Mouse (Mus musculus): ENCODE data around the gene Prph. TPM values are rescaled to one million over a fixed set of nuclear protein-coding genes. Genes with fewer than 3 reads are reported as not detected.
A peak's percentile ranks its signal among the peaks of the same experiment; 100 is the strongest.

Gene Prph
- total RNA-seq (2015; ENCODE audit: low replicate concordance) (not detected in 2 replicates), total RNA-seq (2017; ENCODE audit: low replicate concordance) (not detected in 2 replicates)

DNA sequence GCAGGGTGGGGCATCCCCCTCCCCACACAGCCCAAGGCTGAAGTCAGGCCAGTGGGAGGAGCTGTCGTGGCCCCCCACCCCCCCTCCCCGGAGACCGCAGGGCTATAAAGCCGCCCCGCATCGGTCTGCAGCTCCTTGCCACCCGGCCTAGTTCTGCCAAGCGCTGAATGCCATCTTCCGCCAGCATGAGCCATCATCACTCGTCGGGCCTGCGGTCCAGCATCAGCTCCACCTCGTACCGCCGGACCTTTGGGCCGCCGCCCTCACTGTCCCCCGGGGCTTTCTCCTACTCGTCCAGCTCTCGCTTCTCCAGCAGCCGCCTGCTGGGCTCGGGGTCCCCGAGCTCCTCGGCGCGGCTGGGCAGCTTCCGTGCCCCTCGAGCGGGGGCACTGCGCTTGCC lies at the start of gene Prph:
Prph (plus strand) TSS at position 135 of the 400 bp plus-strand sequence.
- no peak for ATAC-seq (replicated peaks; ENCODE audit: low FRiP score, poor library complexity, severe bottlenecking)

DNA sequence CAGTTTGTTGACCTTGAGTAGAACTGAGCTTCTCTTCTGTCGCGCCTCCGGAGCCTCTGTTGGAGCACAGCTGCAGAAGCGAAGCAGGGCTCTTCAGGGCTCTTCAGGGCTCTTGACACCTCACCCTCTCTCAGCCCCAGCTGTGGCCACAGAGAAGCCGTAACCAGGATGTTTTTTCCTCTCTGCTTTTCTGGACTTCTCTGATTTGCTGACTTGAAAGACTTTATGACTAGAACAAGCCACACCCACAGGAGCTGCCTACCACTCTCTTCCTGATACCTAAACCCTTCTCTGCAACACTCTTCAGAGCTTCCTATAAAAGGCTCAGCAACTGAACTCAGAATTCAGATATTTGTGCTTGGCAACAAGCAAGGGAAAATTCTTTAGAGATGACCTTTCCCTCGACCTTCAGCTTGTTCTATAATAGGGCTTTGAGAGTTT lies 46.2 kb upstream of the Prph start:
- no peak for ATAC-seq (replicated peaks; ENCODE audit: low FRiP score, poor library complexity, severe bottlenecking)

DNA sequence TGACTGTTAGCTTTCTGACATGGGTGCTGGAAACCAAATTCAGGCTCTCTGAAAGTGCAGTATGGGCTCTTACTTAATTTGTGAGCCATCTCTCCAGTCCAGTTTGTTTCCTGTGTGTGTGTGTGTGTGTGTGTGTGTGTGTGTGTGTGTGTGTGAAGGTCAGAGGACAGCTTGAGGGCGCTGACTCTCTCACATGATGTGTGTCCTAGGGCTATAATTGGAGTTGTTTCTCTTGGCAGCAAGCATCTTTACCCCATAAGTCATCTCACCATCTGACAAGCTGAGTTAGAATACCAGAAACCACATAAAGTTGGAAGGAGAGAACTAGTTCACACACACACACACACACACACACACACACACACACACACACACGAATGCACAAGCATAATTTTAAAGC lies 44.1 kb upstream of the Prph start:
- ATAC-seq (replicated peaks; ENCODE audit: low FRiP score, poor library complexity, severe bottlenecking): no peak

DNA sequence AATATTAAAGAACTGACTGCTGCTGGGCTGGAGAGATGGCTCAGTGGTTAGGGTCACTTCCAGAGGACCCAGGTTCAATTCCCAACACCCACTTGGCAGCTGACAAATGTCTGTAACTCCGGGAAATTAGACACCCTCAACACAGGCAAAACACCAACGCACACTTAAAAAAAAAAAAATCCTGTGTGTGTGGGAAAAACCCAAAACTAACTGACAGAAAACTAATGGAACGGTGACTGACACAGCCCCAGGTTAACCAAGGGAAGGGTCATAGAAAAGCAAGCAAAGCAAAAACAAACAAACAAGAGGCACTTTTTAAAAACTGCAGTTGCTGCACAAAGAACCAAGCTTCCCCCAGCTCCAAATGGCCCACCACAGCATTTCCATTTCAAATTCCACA lies 43.0 kb upstream of the Prph start:
- no peak for ATAC-seq (replicated peaks; ENCODE audit: low FRiP score, poor library complexity, severe bottlenecking)

DNA sequence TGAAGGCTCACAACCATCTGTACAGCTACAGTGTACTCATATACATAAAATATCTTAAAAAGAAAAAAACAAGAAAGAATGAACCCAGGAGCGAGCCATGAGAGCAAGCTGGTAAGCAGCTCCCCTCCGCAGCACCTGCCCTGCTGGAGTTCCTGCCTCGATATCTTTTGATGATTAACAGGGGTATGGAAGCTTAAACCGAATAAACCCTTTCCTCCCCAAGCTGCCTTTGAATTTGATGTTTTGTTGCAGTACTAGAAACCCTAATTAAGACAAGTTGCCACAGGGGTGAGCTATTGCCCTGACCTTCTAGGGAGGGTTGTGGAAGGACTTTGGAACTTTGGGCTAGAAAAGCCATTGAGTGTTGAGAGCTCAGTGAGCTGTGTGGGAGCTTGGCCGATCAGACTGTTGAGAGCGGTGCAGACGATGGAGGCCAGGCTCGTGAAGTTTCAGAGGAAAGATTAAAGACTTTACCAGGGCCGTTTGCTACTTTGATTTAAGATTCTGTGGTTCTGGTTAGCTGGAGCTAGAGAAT lies 40.4 kb upstream of the Prph start:
- no peak for ATAC-seq (replicated peaks; ENCODE audit: low FRiP score, poor library complexity, severe bottlenecking)

DNA sequence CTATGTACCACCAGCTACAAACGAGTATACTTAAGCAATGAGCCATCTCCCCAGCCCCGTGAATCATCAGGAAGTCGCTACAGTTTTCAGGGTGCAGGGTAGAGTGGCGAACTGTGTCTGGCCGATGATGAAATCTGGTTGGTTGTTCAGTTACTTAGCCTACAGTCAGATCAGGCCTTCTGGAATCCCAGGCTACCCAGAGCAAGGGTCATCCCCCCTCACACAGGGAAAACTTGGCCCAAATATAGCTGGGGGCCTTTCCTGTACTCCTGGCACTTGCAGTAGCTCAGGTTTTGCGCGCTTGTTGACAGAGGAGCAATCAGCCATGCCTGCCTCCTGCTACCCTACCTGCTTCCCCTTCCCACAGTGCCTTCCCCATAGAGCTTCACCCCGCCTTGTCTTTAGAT lies 37.6 kb upstream of the Prph start:
- no peak for ATAC-seq (replicated peaks; ENCODE audit: low FRiP score, poor library complexity, severe bottlenecking)

DNA sequence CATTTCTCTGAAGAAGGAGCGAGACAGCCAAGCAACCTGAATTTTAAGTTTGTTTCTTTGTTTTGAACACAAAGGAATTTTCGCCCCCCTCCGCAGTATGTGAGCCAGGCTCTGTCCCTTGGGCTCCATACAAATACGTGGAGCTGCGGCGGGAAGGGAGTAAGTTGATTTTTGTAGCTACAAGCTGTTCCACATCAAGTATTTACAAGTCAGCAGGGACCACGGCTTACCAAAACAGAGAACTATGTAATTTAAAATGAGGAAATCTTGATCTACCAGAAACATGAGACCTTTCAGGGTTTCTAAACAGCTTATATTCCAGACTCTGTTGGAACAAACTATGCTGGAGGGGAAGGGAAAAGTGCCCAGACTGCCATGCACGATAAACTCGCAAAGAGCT lies 37.0 kb upstream of the Prph start:
- no peak for ATAC-seq (replicated peaks; ENCODE audit: low FRiP score, poor library complexity, severe bottlenecking)

DNA sequence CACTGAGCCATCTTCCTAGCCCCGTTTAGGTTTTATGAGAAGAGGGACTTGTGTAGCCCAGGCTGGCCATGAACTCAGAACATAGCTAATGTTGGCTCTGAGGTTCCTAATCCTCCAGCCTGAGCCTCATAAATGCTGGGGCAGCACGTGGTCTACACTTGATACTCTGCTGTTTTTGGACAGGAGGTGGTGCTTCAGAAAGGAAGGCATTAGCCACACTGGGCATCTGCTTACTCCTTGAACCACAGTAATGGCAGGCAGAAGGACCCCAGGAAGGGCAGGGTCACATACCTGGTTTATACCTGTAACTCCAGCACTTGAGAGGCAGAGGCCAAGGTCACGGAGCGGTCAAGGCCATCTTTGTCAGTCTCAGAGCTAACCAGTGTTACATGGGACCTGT lies 36.3 kb upstream of the Prph start:
- no peak for ATAC-seq (replicated peaks; ENCODE audit: low FRiP score, poor library complexity, severe bottlenecking)

DNA sequence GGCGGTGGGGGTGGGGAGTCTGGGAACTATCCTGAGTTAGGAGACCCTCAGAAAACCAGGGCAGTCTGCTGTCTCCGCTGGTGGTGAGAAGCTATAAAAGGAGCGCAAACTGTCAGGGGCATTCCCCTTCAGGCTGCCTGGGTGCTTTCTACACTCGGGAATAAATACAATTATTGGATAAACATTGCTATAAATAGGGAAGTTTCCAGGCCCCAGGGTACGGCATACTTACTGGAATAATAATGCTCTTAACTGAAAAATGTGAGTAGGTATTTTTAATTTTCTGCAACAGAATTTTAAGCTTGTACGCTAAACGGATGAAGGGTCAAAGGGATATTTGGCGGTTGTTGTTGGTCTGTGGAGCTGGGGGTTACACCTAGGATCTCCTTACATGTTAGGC lies 35.5 kb upstream of the Prph start:
- no peak for ATAC-seq (replicated peaks; ENCODE audit: low FRiP score, poor library complexity, severe bottlenecking)

DNA sequence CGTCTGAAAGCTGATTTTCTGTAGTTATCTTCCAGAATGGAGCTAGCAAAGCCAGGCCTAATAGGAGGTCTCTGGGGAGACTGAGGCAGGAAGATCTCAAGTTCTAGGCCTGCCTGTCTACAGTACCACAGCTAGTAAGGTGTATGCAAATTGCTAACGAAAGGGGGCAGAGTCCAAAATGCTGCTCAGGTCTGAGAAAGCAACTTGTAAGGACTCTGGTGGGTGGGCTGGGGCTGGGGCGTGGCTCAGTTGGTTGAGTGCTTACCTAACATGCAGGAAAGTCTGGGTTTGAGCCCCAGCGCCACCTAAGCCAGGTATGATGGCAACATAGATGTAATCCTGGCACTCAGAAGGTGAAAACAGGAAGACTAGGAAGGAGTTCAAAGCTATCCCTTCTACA lies 34.8 kb upstream of the Prph start:
- no peak for ATAC-seq (replicated peaks; ENCODE audit: low FRiP score, poor library complexity, severe bottlenecking)

DNA sequence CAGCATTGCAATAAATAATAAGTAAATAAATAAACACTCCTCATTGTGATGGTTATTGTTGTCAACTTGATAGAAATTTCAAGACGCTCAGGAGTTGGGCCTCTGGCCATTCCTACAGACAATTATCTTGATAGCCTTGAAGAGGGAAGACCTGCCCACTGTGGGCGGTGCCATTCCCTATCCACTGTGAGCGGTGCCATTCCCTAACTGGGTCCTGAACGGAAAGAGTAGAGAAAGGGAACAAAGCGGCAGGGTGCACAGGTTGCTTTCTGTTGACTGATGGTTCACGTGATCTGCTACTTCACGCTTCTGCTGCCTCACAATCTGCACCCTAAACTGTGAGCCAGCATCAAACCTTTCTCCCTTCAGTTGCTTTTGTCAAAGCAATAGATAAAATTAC lies 33.7 kb upstream of the Prph start:
- no peak for ATAC-seq (replicated peaks; ENCODE audit: low FRiP score, poor library complexity, severe bottlenecking)

DNA sequence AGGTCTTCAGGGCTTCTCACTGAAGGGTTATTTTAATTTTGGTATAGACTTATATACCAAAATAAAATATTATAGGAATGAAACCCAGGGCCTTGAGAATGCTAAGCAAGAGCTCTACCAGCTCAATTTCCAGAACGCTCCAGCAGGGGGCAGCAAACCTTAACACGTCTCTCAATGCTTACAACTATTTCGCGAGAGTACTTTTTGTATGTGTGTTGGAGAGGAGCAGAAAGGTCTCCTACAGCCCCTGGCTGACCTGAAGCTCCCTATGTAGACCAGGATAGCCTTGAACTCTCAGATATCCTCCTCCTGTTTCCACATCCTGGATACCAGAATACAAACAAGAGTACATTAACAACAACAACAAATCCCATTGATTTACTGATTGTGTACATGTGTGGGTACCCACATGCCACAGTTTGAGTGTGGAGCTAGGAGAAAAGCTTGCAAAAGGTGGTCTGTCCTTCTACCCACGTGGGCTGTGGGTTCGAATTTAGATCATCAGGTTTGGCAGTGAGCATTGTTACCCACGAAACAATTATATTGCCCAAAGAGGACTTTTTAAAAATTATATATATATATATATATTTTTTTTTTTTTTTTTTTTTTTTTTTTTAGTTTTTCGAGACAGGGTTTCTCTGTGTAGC lies 30.2 kb upstream of the Prph start:
- 0 out of 2 replicates have a peak, but pooled peaks have one; percentile 44 for ATAC-seq (replicated peaks; ENCODE audit: low FRiP score, poor library complexity, severe bottlenecking)

DNA sequence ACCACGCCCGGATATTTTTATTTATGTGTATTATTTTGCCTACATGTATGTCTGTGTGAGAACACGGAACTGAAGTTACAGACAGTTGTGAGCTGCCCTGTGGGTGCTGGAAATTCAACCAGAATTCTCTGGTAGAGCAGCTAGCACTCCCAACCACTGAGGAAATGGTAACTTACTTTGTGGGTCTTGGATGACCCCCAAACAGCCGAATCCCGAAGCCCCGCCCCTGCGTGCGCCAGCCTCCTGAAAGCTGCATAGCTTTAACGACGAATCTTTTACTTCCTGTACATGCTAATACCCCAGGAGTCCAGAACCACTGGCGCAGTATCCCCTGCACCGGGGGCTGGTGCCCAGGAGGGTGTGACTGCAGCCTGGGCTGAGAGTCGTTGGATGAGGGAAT lies 29.6 kb upstream of the Prph start:
- ATAC-seq (replicated peaks; ENCODE audit: low FRiP score, poor library complexity, severe bottlenecking): no peak

DNA sequence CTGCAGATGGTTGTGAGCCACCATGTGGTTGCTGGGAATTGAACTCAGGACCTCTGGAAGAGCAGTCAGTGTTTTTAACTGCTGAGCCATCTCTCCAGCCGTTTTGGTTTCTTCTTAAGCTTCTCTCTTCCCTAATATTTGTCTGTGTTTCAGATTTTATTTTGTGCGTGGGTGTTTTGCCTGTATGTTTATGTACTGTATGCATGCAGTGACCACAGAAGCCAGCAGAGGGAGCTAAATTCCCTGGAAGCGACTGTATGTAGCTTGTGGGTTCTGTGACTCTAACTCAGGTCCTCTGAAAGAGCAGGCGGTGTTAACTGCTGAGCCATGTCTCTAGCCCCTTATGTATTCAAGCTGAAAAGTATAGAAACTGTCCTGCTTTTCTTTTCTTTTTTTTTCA lies 28.7 kb upstream of the Prph start:
- ATAC-seq (replicated peaks; ENCODE audit: low FRiP score, poor library complexity, severe bottlenecking): no peak

DNA sequence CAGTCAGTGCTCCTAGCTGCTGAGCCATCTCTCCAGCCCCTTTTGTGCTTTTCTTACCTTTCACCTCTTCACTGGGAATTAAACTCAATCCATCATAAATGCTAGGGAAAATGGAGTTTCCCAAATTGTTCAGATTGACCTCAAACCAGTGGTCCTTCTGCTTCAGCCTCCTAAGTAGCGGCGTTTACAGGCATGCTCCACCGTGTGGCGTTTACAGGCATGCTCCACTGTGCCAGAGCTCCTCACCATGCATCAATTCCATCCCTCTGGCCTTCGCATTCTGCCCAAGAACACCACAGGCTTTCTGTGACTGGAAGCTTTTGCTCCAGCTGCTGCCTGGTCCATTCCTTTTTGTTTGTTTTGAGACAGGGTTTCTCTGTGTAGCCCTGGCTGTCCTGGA lies 27.9 kb upstream of the Prph start:
- ATAC-seq (replicated peaks; ENCODE audit: low FRiP score, poor library complexity, severe bottlenecking): no peak

DNA sequence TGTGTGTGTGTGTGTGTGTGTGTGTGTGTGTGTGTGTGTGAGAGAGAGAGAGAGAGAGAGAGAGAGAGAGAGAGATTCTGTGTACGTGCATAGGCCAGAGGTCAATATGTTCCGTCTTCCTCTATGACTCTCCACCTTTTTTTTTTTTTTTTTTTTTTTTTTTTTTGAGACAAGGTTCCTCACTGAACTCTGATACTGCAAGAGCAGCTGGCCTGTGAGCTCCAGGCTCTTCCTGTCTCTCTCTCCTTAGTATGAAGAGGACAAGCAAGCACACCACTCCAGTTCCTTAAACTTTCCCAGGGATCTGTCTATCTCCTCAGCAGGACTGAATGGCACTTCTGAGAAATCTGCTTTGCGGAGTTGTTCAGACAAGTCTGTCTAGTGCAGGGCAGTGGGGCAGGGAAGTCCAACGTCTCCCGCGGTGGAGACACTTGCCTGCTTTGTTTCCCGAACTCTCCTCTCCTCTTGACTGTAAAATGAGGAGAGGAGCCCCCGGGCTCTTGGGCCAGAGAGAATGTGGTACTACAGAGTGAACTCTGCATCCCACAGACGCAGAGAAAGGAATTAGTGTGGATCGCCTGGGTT lies 26.0 kb upstream of the Prph start:
- ATAC-seq (replicated peaks; ENCODE audit: low FRiP score, poor library complexity, severe bottlenecking): peak; percentile 5; the same call in 1 of the 2 replicates

DNA sequence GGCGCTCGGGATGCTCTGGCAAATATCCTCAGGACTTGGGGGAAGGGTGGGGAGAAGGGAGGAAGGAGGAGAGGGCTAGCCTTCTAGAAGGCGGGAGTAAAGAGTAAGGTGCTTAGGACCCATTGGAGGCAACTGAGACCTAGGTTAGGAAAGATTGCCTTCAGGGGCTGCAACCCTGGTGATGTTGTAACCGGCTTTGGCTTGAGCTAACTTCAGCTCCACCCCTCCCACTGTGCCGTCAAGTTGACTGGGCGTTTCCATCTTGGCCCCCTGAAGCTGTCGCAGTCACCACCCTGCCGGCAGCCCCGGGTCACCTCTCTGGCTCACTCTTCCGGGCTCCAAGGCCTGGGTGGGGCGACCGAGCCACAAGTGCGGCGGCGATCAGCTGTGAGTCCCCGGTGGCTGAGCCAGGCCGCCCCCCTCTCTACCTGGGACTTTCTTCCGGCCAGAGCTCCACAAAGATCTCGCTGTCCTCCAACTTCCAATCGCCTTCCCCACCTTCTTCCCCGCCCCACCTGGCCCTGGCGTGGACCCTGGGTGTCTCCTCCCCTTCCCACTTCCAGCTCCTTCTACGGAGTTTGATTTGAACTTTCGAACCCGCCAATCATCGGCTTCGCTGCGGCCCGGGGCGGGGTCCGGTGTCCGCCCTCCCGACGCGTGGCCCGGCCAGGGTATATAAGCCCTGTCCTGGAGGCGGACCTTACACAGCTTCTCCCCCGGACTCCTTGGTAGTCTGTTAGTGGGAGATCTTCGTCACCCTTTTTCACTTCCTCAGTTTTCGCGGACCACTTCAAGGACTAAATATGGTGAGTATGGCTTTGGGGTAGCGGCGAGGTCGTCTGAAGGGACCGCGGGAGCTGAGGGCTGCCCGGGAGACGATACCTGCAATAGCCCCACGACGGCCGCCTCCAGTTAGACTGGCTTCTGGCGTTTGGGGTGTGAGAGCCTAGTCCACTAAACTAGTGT lies 25.1 kb upstream of the Prph start, which contains the start of gene Tuba1c:
Tuba1c (plus strand) TSS at position 273 of the 966 bp plus-strand sequence.
- peak; percentile 87 for ATAC-seq (replicated peaks; ENCODE audit: low FRiP score, poor library complexity, severe bottlenecking)

DNA sequence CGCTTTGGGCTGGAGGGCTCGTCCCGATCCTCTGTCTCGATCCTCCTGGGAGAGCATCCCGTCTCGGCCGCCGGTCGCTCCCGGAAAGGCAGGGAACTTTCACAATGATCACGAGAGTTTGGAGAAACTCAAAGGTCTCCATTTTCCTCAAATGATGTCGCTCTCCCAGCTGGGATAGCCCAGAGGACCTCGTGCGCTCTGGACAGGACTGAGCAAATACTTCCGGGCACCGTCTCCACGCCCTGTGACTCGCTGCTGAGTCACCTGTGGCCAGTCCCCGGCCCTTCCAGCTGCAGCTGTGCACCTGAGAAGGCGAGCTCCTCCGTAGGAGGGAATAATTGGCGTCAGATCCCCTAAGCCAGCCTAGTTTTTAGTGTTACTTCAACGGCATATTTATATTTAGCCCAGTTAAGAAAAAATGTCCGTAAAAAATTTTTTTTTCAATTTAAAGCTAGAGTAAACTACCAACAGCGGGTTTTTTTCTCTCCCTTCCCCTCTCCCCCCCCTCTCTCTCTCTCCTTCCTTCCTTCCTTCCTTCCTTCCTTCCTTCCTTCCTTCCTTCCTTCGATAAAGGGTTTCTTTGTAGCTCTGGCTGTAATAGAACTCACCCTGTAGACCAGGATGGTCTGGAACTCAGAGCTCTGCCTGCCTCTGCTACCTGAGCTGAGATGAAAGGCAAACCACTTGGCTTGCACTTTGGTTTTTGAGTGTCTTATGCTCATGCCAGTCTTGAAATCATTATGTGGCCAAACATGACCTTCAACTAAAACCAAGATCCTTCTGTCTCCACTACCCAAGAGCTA lies 24.2 kb upstream of the Prph start:
- ATAC-seq (replicated peaks; ENCODE audit: low FRiP score, poor library complexity, severe bottlenecking): peak; percentile 64

DNA sequence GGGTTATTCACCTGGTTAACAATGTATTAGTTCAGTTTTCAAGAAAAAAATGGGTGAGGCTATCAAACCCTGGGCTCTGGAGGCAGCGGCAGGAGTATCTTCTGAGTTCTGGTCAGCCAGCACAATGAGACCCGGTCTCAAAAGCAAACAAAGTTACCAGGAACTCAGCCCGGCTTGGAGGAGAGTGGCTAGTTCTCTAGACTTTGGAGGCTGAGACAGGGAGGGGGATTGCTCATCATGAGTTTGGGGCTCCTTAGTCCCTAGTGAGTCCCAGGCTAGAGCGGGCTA lies 23.6 kb upstream of the Prph start:
- no peak for ATAC-seq (replicated peaks; ENCODE audit: low FRiP score, poor library complexity, severe bottlenecking)
